Mouse (Mus musculus) urinary bladder, adult 2 months (tissue): ENCODE data around the gene P2ry2. TPM values are rescaled to one million over a fixed set of nuclear protein-coding genes. Genes with fewer than 3 reads are reported as not detected.

Source experiments
- polyA plus RNA-seq: library from polyadenylated mRNA; depleted of rRNA; stranded (reverse); fragments of >200 nt; gene quantifications from 2 replicates; pipeline ENCODE4 v1.2.3, GENCODE M21; 2012; rRNA removed

P2ry2 gene
- polyA plus RNA-seq, 1 experiment = 8.6 TPM

Other genes starting within 250 kb of the P2ry2 start
- 2.2 TPM in 2 replicates for gene Relt, start 149.4 kb downstream of the P2ry2 start, polyA plus RNA-seq
- gene Arhgef17, start 80.8 kb downstream of the P2ry2 start, polyA plus RNA-seq = 17.1 and 30.1 TPM in 2 replicates
- gene P2ry6, start 38.2 kb downstream of the P2ry2 start, polyA plus RNA-seq = 11.6 and 12.8 TPM in 2 replicates
- gene Fchsd2, start 80.0 kb upstream of the P2ry2 start, polyA plus RNA-seq = 10.0 and 12.0 TPM in 2 replicates